Mouse (Mus musculus) ES-E14 (cell line): ENCODE measurements around the gene Rbfox1. TPM values are rescaled to one million over a fixed set of nuclear protein-coding genes. Genes with fewer than 3 reads are reported as not detected.

Experiments used
- DNase-seq: peaks from one replicate; pipeline ENCODE4 v3.0.0-alpha.2; 2013; ENCODE audit warnings: low read depth, low spot score
- H3K27ac ChIP-seq: 2 replicates; pipeline ENCODE4 v1.5.1; 2012; ENCODE audit warnings: low read depth, mild to moderate bottlenecking, low read length, moderate library complexity, mixed read lengths; ENCODE audit not compliant: poor library complexity, insufficient read depth, severe bottlenecking
- H3K36me3 ChIP-seq: 2 replicates; pipeline ENCODE4 v1.6.1; 2012; ENCODE audit warnings: mild to moderate bottlenecking, low read length, moderate library complexity, mixed read lengths; ENCODE audit not compliant: control insufficient read depth, poor library complexity, insufficient read depth, severe bottlenecking
- H3K4me1 ChIP-seq, 2 experiments: fragments of 150-350 bp in 1 of 2; sonication (generic) in 1 of 2; 2 replicates each; pipeline ENCODE4 v1.6.1; 2012; ENCODE audit warnings: low read length in 2 of 2, mild to moderate bottlenecking in 1 of 2, mixed read lengths in 1 of 2; ENCODE audit not compliant: control insufficient read depth in 2 of 2, insufficient read depth in 2 of 2, poor library complexity in 1 of 2
- H3K4me3 ChIP-seq, 2 experiments: fragments of 150-350 bp in 1 of 2; sonication (generic) in 1 of 2; 2 replicates each; pipeline ENCODE4 v1.5.1; 2012; ENCODE audit warnings: low read length in 2 of 2, low read depth in 1 of 2, mild to moderate bottlenecking in 1 of 2, mixed read lengths in 1 of 2; ENCODE audit not compliant: insufficient read depth in 1 of 2, poor library complexity in 1 of 2, severe bottlenecking in 1 of 2
- H3K9ac ChIP-seq: 2 replicates; pipeline ENCODE4 v1.6.1; 2012; ENCODE audit warnings: low read depth, mild to moderate bottlenecking, low read length, mixed read lengths; ENCODE audit not compliant: poor library complexity, insufficient read depth, severe bottlenecking
- H3K9me3 ChIP-seq: fragments of 150-350 bp; sonication (generic); 2 replicates; pipeline ENCODE4 v1.6.1; 2012; ENCODE audit warnings: low read depth, mild to moderate bottlenecking, low read length; ENCODE audit not compliant: control insufficient read depth, insufficient read depth
- CHD2 ChIP-seq: IDR thresholded peaks from 2 replicates; pipeline ENCODE4 v1.6.1; 2014; ENCODE audit warnings: mild to moderate bottlenecking, low read depth, low read length, inconsistent platforms
- HCFC1 ChIP-seq: IDR thresholded peaks from 2 replicates; pipeline ENCODE4 v1.6.1; 2012; ENCODE audit warnings: low read length, inconsistent platforms, borderline replicate concordance; ENCODE audit not compliant: insufficient read depth
- MAFK ChIP-seq: IDR thresholded peaks from 2 replicates; pipeline ENCODE4 v1.6.1; 2014; ENCODE audit warnings: mild to moderate bottlenecking, low read depth, low read length, inconsistent platforms; ENCODE audit not compliant: insufficient read depth
- ZC3H11A ChIP-seq: IDR thresholded peaks from 2 replicates; pipeline ENCODE4 v1.6.1; 2012; ENCODE audit warnings: low read depth, mild to moderate bottlenecking, inconsistent platforms, low read length, borderline replicate concordance
- ZNF384 ChIP-seq: IDR thresholded peaks from 2 replicates; pipeline ENCODE4 v1.6.1; 2012; ENCODE audit warnings: low read depth, low read length, inconsistent platforms
- in situ Hi-C, 2 experiments: fragments of 600-800 bp; cut with MboI; formaldehyde crosslinking; loops; one replicate each; pipeline ENCODE4 v1.15.1; 2025; ENCODE audit warnings: low sequenced_read_pairs in 2 of 2, inconsistent platforms in 1 of 2; ENCODE audit not compliant: unreplicated experiment in 2 of 2
- total RNA-seq: library from RNA; depleted of rRNA; stranded (reverse); fragments of 300-350 nt; gene quantifications from 2 replicates; pipeline ENCODE4 v1.2.3, GENCODE M21; 2012

The Rbfox1 gene
- total RNA-seq, 1 experiment, result 0.18 TPM

DNA sequence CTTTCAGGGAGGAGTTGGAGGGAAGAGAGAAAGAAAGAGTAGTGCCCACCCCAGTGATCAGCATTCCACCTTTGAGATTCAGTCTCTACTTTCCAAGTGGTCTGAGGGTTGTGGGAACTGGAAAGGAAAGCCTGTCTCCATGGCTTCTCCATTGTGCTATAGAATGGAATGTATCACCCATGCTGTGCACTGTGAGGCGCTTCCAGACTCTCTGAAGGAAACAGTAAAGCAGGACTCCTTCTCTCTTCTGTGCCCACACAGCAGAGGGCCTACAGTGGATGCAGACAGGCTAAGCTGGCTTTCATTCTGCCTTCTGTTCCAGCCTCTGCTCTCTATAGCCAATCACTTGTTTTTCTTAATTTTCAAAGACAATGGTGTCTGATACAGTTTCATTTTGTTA lies 41.8 kb downstream of the Rbfox1 start:
- Histone ChIP-seq H3K9ac (no peak overlapping the region), H3K4me1 (peaks cover 0 to 3% of the 10 kb centered on the region in 2 experiments; a peak in 1 of 4 replicates), H3K27ac (no peak overlapping the region), H3K36me3 (no peaks in the 10 kb centered on the region), H3K4me3 (no peak overlapping the region), H3K9me3 (no peaks in the 10 kb centered on the region)
- in situ Hi-C loops, result no loop called here
- TF ChIP-seq MAFK, result no peak
- no peak for TF ChIP-seq CHD2
- TF ChIP-seq ZC3H11A, result no peak
- no peak for TF ChIP-seq ZNF384
- TF ChIP-seq HCFC1, result no peak
- DNase-seq, result no peak

DNA sequence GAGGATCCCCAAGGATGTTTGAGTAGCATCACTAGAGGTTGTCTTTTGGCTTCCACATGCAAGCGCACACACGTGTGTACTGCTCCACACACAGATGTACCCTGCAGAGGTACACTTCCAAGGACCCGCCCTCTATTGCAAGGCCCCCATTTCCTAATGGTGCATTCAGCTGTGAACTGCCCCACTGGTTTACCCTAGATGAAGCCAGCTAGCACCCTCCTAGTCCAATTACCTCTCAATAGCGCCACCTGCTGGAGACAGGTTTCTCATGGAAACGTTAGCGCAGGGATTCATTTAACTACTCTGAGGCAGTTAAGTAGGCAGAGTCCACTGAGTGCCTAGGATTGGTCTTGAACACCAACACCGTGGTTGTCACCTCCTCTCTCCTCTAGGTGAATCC lies 46.5 kb downstream of the Rbfox1 start:
- in situ Hi-C loops, result no loop called here

DNA sequence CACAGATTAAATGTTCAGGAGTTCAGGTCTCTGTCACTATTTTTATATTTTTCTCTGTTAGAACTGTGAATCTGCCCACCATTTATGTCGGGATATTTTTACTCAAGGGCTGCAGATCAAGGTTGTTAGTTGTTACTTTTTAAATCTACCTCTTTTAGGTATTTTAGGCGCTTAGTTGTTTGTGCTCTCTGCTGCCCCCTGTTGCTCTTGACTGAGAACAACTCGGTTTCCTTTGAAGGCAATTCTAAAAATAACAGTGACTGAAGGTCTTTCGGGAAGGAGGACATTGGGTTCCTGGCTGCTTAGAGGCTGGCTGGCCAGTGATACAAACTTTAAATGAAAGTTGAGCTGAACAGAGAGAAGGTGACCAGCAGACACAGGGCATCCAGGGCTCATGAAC lies 54.9 kb downstream of the Rbfox1 start:
- TF ChIP-seq ZC3H11A (0 out of 2 replicates have a peak, but pooled peaks have one; percentile 4), MAFK (no peak)
- H3K9me3 ChIP-seq, result no peaks in the 10 kb centered on the region
- H3K27ac ChIP-seq, result no peak overlapping the region
- H3K4me1 ChIP-seq, result no peaks in the 10 kb centered on the region
- in situ Hi-C loops, result no loop called here
- H3K4me3 ChIP-seq, result no peak overlapping the region
- H3K36me3 ChIP-seq, result no peaks in the 10 kb centered on the region
- no peak overlapping the region for H3K9ac ChIP-seq
- DNase-seq, result peak; percentile 30

More for the DNA sequence above, 46.5 kb downstream of the Rbfox1 start:
- Histone ChIP-seq H3K36me3 (no peaks in the 10 kb centered on the region), H3K9ac (no peak overlapping the region), H3K4me3 (no peak overlapping the region), H3K4me1 (peaks cover 0 to under 1% of the 10 kb centered on the region in 2 experiments; a peak in 1 of 4 replicates), H3K9me3 (no peaks in the 10 kb centered on the region), H3K27ac (no peak overlapping the region)
- DNase-seq, result peak; percentile 85
- TF ChIP-seq MAFK (no peak), HCFC1 (no peak), CHD2 (no peak), ZC3H11A (no peak), ZNF384 (no peak)

DNA sequence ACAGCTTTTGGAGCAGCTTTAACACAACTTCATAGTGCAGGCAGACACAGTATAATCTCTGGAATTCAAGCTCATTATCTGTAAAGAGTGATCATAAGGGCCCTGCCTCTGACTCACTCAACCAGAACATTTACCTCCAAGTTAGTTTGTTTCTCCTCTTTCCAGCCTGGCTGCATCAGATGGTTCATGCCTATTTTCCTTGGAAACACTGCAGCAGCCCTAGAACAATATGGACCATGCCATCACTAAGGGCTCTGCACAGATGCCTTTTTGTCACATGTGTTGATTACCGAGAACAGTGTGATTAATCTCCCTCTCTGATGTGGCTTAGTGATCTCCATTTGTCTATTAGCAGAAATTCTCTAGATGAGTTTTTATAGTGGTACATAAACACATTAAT lies 60.5 kb downstream of the Rbfox1 start:
- in situ Hi-C loops, result no loop called here
- Histone ChIP-seq H3K4me1 (no peaks in the 10 kb centered on the region), H3K4me3 (no peak overlapping the region), H3K27ac (no peak overlapping the region), H3K36me3 (no peaks in the 10 kb centered on the region), H3K9me3 (no peaks in the 10 kb centered on the region), H3K9ac (no peak overlapping the region)
- no peak for TF ChIP-seq CHD2
- no peak for DNase-seq

DNA sequence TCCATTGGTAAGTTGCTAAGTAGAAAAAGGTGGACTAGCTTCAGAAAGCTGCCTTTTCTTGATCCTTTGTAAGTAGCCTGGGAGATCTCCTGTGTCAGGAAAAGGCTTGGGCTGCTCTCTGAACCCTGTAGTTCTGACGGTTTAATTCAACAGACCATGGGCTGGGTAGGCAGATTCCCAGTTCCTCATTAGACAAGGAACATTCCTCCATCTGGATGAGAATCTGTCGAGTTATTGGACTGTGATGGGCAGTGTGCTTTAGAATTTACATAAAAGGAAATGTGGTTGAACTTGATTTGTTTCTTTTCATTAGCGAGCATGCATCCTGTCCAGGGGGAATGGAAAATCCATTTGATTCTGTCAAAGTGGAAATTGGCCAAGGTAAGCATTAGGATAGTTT lies 68.0 kb downstream of the Rbfox1 start:
- H3K4me3 ChIP-seq, result no peak overlapping the region

More for the DNA sequence above, 68.0 kb downstream of the Rbfox1 start:
- Histone ChIP-seq H3K9me3 (no peaks in the 10 kb centered on the region), H3K36me3 (no peaks in the 10 kb centered on the region), H3K4me1 (no peaks in the 10 kb centered on the region), H3K9ac (no peak overlapping the region), H3K27ac (no peak overlapping the region)
- no peak for TF ChIP-seq ZNF384
- no peak for TF ChIP-seq ZC3H11A
- TF ChIP-seq CHD2, result no peak
- TF ChIP-seq HCFC1, result no peak
- no peak for TF ChIP-seq MAFK
- no peak for DNase-seq
- in situ Hi-C loops, result no loop called here
